Mouse (Mus musculus) kidney, adult 18-20 months (tissue): ENCODE results near the gene Jazf1.

Experiments used
- DNase-seq: peaks from one replicate; pipeline ENCODE4 v3.0.0; 2021

The Jazf1 gene

DNA sequence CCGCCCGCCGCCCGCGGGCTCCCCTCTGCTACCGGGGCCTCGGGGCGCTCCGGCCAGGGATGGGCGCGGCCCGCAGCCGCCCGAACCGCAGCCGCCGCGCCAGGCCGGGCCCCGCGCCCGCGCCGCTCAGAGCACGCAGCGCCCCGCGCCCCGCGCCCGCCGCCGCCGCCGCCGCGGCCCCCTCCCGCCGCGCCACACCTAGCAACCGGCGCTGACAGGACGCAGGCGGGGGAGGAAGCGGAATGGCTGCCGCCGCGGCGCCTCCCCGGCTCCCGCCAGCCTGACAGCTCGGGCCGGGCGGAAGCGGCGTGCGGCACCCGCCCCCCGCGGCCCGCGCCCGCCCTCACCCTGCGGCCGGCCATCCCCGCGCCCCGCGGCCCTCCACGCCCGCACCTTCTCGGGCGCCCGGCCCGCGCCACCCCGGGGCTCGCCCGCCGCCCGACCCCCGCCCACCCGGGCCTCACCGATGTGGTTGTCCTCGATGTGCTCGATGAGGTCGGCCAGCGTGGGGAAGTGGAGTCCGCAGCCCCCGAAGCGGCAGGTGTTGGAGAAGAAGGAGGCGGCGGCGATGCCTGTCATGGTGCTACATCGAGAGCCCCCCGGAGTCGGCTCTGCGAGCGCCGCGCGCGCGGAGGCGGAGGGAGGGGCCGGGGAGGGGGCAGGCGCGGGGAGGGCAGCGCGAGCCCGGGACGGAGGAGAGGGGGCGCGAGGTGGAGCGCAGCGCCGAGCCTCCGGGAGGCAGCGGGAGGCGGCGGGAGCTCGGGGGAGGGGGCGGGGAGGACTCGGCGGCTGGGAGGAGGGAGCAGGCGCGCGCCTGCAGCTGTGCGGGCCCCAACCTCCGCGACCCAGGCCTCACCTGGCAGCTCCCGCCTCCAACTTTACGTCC lies at the start of gene Jazf1:
Gene Jazf1, minus strand, starts transcription at position 643 of the 886 bp plus-strand sequence.
- DNase-seq: peak; percentile 36

GRCm38 (mm10) chr6:53117855-53118254 lies 49.4 kb upstream of the Jazf1 start:
- no peak for DNase-seq

DNA sequence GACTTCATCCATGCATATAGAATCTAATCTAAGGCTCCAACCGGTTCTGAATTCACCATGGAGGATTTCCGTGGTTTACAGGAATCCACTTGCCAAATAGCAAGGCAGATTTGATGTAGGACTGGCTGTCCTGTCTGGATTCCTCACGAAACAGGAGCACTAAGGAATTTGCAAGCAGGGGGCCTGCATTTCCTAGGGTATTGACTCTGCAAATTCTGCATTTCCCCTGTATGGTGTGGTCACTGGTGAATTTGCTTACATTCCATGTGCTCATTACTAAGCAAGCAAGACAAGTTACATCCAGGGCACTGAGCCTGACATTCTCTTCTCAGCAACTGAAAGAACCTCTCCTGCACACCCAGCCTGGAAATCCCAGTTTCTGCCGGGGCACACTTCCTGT lies 18.4 kb upstream of the Jazf1 start:
- no peak for DNase-seq

DNA sequence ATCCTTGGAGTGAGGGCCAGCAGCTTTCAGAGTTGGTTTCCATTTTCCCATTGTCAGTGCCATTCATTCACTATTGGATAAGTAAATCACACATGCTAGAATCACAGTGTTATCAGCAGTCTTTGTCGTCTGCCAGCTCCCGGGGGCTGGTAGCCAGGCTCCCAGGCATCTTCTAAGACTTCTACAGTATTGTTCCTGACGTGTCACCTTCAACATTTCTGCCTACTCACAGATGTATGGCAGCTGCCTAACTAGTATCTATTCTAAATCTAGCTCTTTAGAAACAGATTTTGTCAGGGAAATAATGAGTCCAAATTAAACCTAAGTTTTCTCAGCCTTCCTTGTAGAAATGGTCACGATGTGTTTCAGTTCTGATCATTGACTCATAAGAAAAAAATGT lies 12.8 kb upstream of the Jazf1 start:
- no peak for DNase-seq

DNA sequence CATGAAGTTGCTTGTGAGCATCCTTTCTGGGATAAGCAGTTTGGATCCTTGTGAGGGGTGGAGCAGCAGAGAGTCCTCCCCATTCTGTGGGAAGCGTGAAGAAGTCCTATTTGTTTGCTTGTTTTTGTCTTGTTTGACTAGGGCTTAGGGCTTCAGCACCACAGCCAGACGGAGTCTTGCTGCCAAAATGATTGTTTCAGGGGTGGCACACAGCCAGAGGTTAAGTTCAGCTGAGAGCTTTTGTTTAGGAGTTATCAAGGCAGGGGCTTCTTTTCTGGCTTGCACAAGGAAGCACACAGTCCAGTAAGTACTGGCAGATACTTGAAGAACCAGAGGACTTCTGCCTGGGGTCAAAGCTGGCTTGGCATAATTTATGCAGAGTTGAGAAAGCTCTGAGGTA lies 10.2 kb upstream of the Jazf1 start:
- no peak for DNase-seq

DNA sequence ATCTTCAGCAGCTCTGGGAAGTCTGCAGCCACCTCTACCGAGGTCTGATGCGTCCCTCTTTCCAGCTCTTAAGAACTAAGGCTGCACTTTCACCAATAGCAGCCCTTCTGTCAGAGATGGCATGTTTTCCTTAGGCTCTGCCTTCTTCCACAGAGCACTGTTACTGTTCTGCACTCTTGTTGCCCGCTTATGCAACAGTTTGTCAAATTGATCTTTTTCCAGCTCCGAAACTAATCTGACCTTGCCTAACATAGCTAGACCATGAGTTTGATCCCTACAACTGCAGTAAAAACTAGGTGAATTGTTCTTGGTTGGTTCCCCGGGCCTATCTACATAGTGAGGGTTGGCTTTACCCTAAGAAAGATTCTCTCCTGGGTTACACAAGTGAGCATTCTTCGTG lies 3.3 kb upstream of the Jazf1 start:
- no peak for DNase-seq

GRCm38 (mm10) chr6:53069976-53070575 lies 1.6 kb upstream of the Jazf1 start:
- no peak for DNase-seq

GRCm38 (mm10) chr6:53068875-53069178 lies 396 bp upstream of the Jazf1 start:
- DNase-seq: no peak

DNA sequence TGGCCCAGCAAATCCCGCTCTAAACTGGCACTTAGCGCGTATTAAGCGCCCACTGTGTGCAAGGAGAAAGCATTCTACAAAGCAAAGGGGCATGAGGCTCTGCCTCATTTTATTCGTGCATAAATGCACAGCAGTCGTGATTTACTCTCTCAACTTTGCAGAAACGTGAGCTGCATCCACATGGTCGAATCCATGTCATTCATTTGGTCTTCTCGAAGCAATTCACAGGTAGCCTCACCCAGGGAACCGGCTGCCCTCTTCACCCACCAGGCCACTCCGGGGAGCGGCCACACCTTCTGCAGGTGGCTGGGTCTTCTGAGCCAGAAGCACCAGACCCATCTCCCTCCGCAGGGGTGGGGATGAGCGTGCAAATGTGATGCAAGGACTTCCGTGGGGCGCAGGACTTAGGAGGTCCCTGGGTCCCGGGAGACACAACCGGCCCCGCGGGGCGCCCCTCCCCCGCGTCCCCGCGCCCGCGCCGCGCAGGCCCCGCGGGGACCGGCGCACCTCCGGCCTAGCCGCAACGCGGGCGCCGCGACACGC lies 914 bp downstream of the Jazf1 start:
- DNase-seq: peak; percentile 13

- DNase-seq: no peak
Measured at GRCm38 (mm10) chr6:53066978-53067377, 1.5 kb downstream of the Jazf1 start.

DNA sequence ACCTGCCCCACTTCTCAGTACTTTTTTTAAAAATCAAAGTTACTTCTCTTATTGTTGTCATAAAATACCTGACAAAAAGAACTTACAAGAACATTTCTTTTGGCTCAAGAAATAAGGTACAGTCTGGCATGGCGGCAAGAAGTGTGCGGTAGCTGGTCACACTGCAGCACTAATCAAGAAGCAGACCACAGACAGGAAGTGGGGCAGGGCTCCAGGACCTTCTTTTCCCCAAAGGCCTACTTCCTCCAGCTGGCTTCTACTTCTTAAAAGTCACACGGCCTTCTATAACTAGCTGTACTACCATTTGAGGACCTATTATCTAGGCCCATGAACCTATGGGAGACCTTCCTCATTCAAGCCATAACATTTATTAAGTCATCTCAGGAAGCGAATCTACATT lies 4.4 kb downstream of the Jazf1 start:
- DNase-seq: no peak

GRCm38 (mm10) chr6:53054909-53055308 lies 13.5 kb downstream of the Jazf1 start:
- DNase-seq: no peak

DNA sequence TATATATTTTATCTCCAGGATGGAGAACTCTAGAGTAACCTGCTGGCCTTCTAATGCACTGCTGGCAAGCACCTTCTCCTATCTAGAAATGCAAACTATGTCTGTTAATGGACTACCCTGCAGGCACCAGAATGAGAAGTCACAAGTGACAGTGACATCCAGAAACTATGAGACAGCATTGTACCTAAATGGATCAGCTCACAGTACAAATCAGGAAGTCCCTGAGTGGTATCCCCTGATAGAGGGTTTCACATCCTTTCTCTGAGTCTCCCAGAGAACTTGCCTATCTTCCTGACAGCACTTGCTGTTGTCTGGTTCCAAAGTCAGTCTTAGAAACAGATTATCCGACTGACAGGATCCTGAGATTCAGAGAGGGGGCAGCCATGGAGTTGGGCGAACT lies 22.9 kb downstream of the Jazf1 start:
- no peak for DNase-seq

- no peak for DNase-seq
Measured at GRCm38 (mm10) chr6:53038176-53038575, 30.3 kb downstream of the Jazf1 start.

GRCm38 (mm10) chr6:53034362-53035011 lies 33.9 kb downstream of the Jazf1 start:
- DNase-seq: no peak

- DNase-seq: no peak
Measured at GRCm38 (mm10) chr6:53032730-53033484, 35.5 kb downstream of the Jazf1 start.

DNA sequence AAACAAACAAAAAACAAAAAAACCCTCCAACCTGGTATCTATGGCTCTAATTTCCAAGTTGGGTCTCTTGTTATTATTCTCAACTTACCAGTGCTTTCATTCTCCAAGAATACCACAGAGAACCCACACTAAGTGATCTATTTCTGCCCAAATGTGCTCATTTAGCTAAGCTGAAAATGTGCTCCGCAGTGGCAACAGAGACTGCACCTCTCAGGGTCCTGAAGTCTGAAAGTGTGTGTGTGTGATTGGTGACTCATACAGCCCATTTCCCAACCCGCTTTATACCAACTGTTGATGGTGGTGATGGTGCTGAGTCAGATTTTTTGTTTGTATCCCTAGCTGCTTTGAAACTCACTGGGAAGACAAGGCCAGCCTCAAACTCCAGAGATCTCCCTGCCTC lies 46.4 kb downstream of the Jazf1 start:
- DNase-seq: no peak

DNA sequence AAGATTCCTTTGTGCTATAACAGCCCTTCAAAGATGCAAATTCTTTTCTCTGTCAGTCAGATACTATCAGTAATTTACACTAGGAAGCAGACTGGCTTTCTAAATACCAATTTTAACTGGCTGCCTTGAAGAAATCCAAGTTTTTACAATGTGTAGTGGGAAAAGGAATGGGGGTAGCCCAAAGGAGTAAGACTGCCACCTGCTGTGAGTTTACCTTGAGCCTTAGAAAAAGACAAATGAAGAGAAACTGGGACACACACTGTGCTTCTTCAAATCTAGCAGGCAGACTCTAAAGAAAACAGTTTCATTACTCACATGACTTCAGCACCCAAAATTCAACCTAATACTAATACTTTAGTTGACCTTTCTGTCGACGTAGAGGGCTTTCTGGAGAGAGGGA lies 47.4 kb downstream of the Jazf1 start:
- DNase-seq: no peak

DNA sequence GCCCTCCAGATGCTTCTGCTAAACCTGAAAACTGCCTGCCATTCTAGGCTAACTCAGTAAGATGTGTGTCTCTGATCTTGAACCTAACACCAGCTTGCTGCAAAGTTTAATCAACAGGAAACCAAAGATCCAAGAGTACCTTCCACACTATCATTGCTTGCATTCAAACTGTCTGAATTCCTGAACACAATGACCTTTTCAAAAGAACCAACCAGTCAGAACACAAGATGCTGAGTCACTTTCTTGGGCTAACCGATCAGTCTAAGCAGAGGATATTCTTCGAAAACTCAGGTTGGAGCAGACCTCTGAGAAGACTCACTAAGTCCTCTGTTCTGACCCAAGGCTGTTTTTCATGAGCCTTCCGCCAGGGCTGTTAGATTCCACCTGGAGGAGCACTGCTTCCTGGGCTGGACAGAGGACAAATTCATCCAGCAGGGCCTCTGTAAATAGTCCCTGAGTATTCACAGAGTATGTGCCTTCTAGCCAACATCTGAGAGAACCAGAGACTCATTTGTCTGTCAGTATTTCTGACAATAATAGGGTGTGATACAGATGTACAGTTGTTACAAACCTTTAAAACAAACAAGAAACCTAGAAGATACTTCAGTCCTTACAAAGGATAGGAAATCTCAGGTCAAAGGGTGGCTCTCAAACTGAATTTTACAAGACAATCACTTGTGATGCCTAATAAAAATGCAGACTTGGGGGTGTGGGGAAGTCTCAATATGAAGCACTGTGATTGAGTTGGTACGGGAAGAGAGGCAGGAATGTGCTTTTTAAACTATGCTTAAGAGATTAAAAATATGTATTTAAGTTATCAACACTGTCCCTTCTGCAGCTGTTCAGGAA lies 50.9 kb downstream of the Jazf1 start:
- DNase-seq: no peak

DNA sequence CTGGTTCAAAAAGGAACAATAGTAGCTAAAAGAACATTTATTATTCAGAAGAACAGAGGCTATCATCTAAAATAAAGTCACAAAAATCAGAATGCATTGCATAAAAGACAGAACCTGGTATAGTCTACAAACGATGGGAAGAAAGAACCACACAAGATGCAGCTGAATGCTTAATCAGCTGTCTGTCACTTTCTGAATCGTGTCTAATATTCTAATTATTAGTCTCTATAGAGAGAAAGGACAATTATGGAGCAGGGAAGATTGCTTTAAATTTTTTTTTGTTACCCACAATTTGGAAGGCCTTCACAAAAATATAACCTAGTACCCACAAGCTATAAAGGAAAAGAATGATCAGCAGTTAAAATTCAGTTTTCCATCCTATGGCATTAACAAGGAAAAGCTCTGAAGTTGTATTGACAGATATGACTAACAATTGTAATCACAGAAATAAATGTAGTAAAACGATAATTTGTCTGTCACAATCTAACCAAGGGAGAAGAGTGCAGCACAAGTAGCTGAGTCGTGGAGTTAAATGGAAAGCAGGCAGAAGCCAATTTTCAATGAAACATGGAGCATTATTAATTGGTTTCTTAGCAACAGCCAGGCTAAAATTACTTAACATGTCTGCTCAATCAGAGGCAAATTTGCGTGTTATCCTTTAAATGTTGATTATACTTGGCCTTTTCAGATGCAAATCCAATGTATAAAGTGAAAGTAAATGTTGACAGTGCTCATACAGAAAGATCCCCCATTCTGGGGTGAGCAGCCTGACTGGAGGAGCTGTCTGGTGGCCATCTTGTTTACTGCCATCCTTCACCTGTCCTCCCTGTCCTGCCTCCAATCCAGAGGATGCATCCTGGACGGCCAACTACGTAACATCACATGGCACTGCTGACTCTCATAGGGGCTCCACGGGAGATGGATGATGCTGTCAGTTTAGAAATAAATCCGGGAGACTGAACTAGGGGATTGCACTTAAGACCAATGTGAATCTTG lies 53.7 kb downstream of the Jazf1 start:
- DNase-seq: no peak

GRCm38 (mm10) chr6:53010286-53010685 lies 58.1 kb downstream of the Jazf1 start:
- DNase-seq: no peak
